16 mouse cellular contexts compared by ENCODE assay signal in the genomic region with DNA sequence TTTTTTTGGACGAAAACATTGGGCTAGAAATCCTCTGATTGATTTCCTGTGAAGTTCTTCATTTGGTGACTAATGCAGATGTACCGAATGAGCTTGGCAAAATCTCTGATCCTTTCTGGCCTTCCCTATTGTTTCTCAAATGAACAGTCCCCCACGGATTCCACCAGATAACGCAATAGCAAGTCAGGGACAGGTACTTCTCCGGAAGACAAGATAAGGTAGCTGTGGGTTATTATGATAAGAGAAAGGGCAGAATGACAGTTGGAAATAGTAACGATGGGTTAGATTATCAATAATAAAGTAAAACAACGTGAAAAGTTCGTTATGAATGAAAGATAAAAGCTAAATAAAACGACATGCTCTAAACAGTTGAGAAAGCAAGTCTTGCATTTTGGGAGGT.
"Had no signal": no experiment of that assay in that cellular context is flagged by ENCODE, and none has a peak within 500 bp of the region (broad histone marks: within the 10 kb centered on the region; RNA-seq: fewer than 3 reads in every experiment).

No protein-coding gene starts in this region.

- H3K27me3 ChIP-seq: midbrain, embryonic 12.5 days had no signal

- H3K27ac ChIP-seq: midbrain, embryonic 12.5 days; neural tube, embryonic 13.5 days; neural tube, embryonic 15.5 days had no signal

- H3K9me3 ChIP-seq: midbrain, embryonic 12.5 days; neural tube, embryonic 13.5 days; neural tube, embryonic 15.5 days had no signal

- ATAC-seq: midbrain, embryonic 16.5 days had no signal

- H3K4me3 ChIP-seq: midbrain, embryonic 12.5 days; myocyte; neural tube, embryonic 13.5 days; neural tube, embryonic 15.5 days had no signal

- H3K36me3 ChIP-seq: midbrain, embryonic 12.5 days; neural tube, embryonic 13.5 days; neural tube, embryonic 15.5 days had no signal

- H3K4me2 ChIP-seq: midbrain, embryonic 12.5 days; neural tube, embryonic 13.5 days; neural tube, embryonic 15.5 days had no signal

- DNase-seq: lung, adult 18-20 months; lung, embryonic 14.5 days; lung, postnatal 10 days; lung, postnatal 4 days; midbrain, embryonic 14.5 days; right cerebral cortex, postnatal 25 days; right cerebral cortex, postnatal 4 days; spleen, adult 18-20 months; thymus, adult 18-20 months; thymus, postnatal 14 days; thymus, postnatal 36 days had no signal

- H3K9ac ChIP-seq: lung, embryonic 14.5 days; midbrain, embryonic 12.5 days; neural tube, embryonic 13.5 days; neural tube, embryonic 15.5 days had no signal
